Mouse (Mus musculus) bone marrow, adult 2 months (tissue): Measurements from ENCODE around the gene Lrrc52. TPM values are rescaled to one million over a fixed set of nuclear protein-coding genes. Genes with fewer than 3 reads are reported as not detected.

Experiments
- H3K27ac ChIP-seq: fragments of 200-500 bp; 2 replicates; pipeline ENCODE4 v1.5.1; 2012; ENCODE audit warnings: low read depth, mild to moderate bottlenecking, control low read depth, inconsistent platforms, low read length; ENCODE audit not compliant: control insufficient read depth, poor library complexity, insufficient read depth
- H3K4me1 ChIP-seq: fragments of 200-500 bp; 2 replicates; pipeline ENCODE4 v1.6.1; 2011; ENCODE audit warnings: low read length; ENCODE audit not compliant: control insufficient read depth, insufficient read depth
- H3K4me3 ChIP-seq: fragments of 200-500 bp; replicated peaks from 2 replicates; pipeline ENCODE3; 2011; ENCODE audit warnings: mild to moderate bottlenecking, low read depth, low read length, control low read depth; ENCODE audit not compliant: control insufficient read depth
- CTCF ChIP-seq: fragments of 200-500 bp; IDR thresholded peaks from 2 replicates; pipeline ENCODE4 v1.5.1; 2011; ENCODE audit warnings: low read length, control low read depth; ENCODE audit not compliant: control insufficient read depth, insufficient read depth
- POLR2A ChIP-seq: fragments of 200-500 bp; IDR thresholded peaks from 2 replicates; pipeline ENCODE4 v1.6.1; 2011; ENCODE audit warnings: low read depth, mild to moderate bottlenecking, control low read depth, low read length, borderline replicate concordance; ENCODE audit not compliant: control insufficient read depth
- WGBS: fragments of 180-500 bp; shearing (Covaris S2); methylation state at CpG from one replicate; pipeline ENCODE4 v1.1.7; 2018; 5-methylcytosine and 5-hydroxymethylcytosine counted together
- polyA plus RNA-seq: library from polyadenylated mRNA; stranded (reverse); fragments of >200 nt; gene quantifications from 2 replicates; pipeline ENCODE4 v1.2.4, GENCODE M21; 2011; ENCODE audit warnings: low replicate concordance; ENCODE audit not compliant: missing spikeins, insufficient read depth, insufficient read length

Gene Lrrc52
- polyA plus RNA-seq, 1 experiment = not detected

DNA sequence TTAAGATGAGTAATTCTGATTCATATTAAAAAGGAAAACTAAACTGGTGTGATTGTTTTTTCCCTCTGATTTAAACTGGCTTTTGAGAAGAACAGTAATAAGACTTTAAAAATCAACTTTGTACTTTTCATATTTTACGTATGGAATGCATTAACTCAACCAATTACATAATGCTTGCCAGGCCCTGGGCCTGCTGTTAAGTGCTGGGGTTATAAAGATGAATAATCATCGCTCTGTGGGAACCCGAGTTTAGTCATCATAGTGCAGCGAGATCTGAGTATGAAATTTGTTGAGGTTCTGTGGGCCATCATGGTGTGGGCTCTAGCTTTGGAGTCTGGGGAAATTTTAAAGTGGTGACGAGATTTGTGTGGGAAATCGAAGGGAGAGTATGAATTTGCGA is 39.9 kb downstream of the Lrrc52 start:
- no peak overlapping the region for H3K4me3 ChIP-seq
- H3K4me1 ChIP-seq = no peaks in the 10 kb centered on the region
- H3K27ac ChIP-seq = no peak overlapping the region
- TF ChIP-seq POLR2A (no peak), CTCF (no peak)
- 81% methylated on average over 7 of the region's 7 CpGs for WGBS

GRCm38 (mm10) chr1:167425572-167425971 is 41.0 kb downstream of the Lrrc52 start:
- no peaks in the 10 kb centered on the region for H3K4me1 ChIP-seq
- WGBS = 73% methylated on average over 5 of the region's 5 CpGs
- no peak for TF ChIP-seq POLR2A
- no peak for TF ChIP-seq CTCF
- no peak overlapping the region for H3K27ac ChIP-seq
- H3K4me3 ChIP-seq = no peak overlapping the region

GRCm38 (mm10) chr1:167422501-167423240 is 43.9 kb downstream of the Lrrc52 start:
- no peak for TF ChIP-seq POLR2A
- no peak for TF ChIP-seq CTCF
- WGBS = 78% methylated on average over 11 of the region's 11 CpGs
- Histone ChIP-seq H3K4me1 (no peaks in the 10 kb centered on the region), H3K27ac (no peak overlapping the region), H3K4me3 (no peak overlapping the region)

DNA sequence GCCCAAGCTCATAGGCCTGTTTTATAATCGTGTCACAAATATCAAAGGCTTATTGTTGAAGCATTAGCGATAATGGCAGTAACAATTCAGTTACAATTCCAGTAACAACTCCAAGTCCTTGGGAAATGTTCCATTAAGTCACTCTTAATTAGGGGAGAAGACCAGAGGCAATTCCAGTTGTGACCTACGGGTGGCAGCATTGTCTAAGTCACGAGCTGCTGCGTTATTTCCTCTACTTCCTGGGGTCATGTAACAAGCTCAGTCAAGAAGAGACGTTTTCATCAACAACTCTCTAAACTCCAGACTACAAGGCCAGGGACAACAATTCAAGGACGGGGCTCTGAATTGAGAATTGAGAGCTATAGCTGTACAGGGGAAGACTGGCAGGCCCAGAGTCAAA is 51.7 kb downstream of the Lrrc52 start:
- 5% methylated on average over 7 of the region's 7 CpGs for WGBS
- H3K4me1 ChIP-seq = no peaks in the 10 kb centered on the region
- H3K4me3 ChIP-seq = no peak overlapping the region
- H3K27ac ChIP-seq = no peak overlapping the region
- TF ChIP-seq CTCF = peak; percentile 66
- no peak for TF ChIP-seq POLR2A

GRCm38 (mm10) chr1:167411991-167412715 is 54.4 kb downstream of the Lrrc52 start:
- no peak overlapping the region for H3K27ac ChIP-seq
- WGBS = 73% methylated on average over 12 of the region's 12 CpGs
- TF ChIP-seq POLR2A = no peak
- no peak for TF ChIP-seq CTCF
- no peak overlapping the region for H3K4me3 ChIP-seq
- H3K4me1 ChIP-seq = no peaks in the 10 kb centered on the region

DNA sequence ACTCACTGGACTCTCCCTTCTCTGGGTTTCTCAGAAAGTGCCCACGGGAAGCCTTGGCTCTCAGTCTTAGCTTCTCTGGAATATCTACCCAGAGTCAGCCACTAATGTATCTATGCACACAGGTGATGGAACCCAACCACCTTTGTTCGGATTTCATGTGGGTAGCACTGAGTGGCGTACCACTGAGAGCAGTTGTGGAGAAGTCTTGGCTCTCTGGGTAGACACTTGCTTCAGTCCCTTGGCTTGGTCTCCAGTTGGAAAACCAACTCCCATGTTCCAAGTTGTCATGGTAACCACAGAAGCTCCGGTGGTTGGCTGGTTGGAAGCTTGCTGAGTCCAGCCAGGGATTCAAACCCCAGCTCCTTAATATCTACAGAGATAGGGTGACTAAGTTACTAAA is 57.0 kb downstream of the Lrrc52 start:
- 72% methylated on average over 4 of the region's 4 CpGs for WGBS

GRCm38 (mm10) chr1:167405237-167405636 is 61.3 kb downstream of the Lrrc52 start:
- 77% methylated on average over 4 of the region's 4 CpGs for WGBS
- H3K27ac ChIP-seq = no peak overlapping the region
- H3K4me3 ChIP-seq = no peak overlapping the region
- no peaks in the 10 kb centered on the region for H3K4me1 ChIP-seq
- TF ChIP-seq POLR2A (no peak), CTCF (no peak)

More for the DNA sequence above, 57.0 kb downstream of the Lrrc52 start:
- Histone ChIP-seq H3K4me1 (no peaks in the 10 kb centered on the region), H3K27ac (no peak overlapping the region), H3K4me3 (no peak overlapping the region)
- no peak for TF ChIP-seq CTCF
- TF ChIP-seq POLR2A = no peak

Other genes starting within 250 kb of the Lrrc52 start
- gene Uck2, start 181.5 kb downstream of the Lrrc52 start, polyA plus RNA-seq = 25.8 and 42.3 TPM in 2 replicates
- gene Tmco1, start 158.4 kb downstream of the Lrrc52 start, polyA plus RNA-seq = 26.4 and 29.7 TPM in 2 replicates
- gene Aldh9a1, start 116.8 kb downstream of the Lrrc52 start, polyA plus RNA-seq = 14.1 and 23.8 TPM in 2 replicates
- 101 and 121 TPM in 2 replicates for gene Mgst3, start 72.9 kb downstream of the Lrrc52 start, polyA plus RNA-seq
- gene Rxrg, start 131.6 kb upstream of the Lrrc52 start, polyA plus RNA-seq = not detected in 2 replicates
- gene Lmx1a, start 222.5 kb upstream of the Lrrc52 start, polyA plus RNA-seq = not detected in 2 replicates